Mouse (Mus musculus): ENCODE results near the gene Hmgcr. TPM values are rescaled to one million over a fixed set of nuclear protein-coding genes. Genes with fewer than 3 reads are reported as not detected.

Hmgcr gene
- polyA plus RNA-seq, 1 experiment from 2014 or later = 189 TPM

GRCm38 (mm10) chr13:96656673-96657072, 14.1 kb downstream of the Hmgcr start:
- H3K9me3 ChIP-seq (ENCODE audit: control insufficient read depth, low read length) = no peaks in the 10 kb centered on the region
- H3K9ac ChIP-seq (ENCODE audit: low read length) = no peak overlapping the region
- H3K36me3 ChIP-seq (ENCODE audit: control insufficient read depth, insufficient read depth, low read length) = peaks cover 30% of the 10 kb centered on the region
- no peaks in the 10 kb centered on the region for H3K27me3 ChIP-seq (ENCODE audit: control insufficient read depth, insufficient read depth, low read length)
- WGBS = 85% methylated on average over 1 of the region's 1 CpGs
- no peak for DNase-seq (ENCODE audit: low spot score)
- no peak for ATAC-seq (replicated peaks; ENCODE audit: low FRiP score)
- no peak overlapping the region for H3K4me2 ChIP-seq (ENCODE audit: low read depth, low read length, severe bottlenecking)
- no peak overlapping the region for H3K4me3 ChIP-seq (ENCODE audit: low read depth, low read length)
- H3K4me1 ChIP-seq (replicated peaks; ENCODE audit: control insufficient read depth, insufficient read depth, low read length) = no peaks in the 10 kb centered on the region; the same call in 1 of the 2 replicates
- no peak overlapping the region for H3K27ac ChIP-seq (ENCODE audit: low read depth, low read length)

DNA sequence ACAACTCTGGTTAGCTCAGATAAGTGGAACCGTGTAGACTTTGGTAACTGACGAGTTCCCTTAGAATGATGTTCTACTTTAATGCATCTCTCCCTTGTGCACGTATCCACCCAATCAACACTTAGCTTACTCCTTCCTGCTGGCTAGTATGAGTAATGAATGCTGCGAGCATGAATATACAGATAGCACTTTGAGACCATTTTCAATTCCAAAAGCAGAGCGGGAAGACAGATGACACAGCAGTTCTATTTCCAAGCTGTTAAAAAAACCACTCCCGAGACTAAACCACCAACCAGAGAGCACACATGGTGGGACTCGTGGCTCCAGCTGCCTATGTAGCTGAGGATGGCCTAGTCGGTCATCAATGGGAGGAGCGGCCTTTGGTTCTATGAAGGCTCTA, 17.7 kb downstream of the Hmgcr start:
- H3K4me1 ChIP-seq (replicated peaks; ENCODE audit: control insufficient read depth, insufficient read depth, low read length) = no peaks in the 10 kb centered on the region
- DNase-seq (ENCODE audit: low spot score) (no peak), ATAC-seq (replicated peaks; ENCODE audit: low FRiP score) (no peak)
- no peak overlapping the region for H3K9ac ChIP-seq (ENCODE audit: low read length)
- 91% methylated on average over 9 of the region's 9 CpGs for WGBS
- H3K27ac ChIP-seq (ENCODE audit: low read depth, low read length) = no peak overlapping the region
- H3K4me3 ChIP-seq (ENCODE audit: low read depth, low read length) = no peak overlapping the region
- H3K36me3 ChIP-seq (ENCODE audit: control insufficient read depth, insufficient read depth, low read length) = peaks cover 35% of the 10 kb centered on the region
- no peak overlapping the region for H3K4me2 ChIP-seq (ENCODE audit: low read depth, low read length, severe bottlenecking)
- H3K9me3 ChIP-seq (ENCODE audit: control insufficient read depth, low read length) = no peaks in the 10 kb centered on the region
- H3K27me3 ChIP-seq (ENCODE audit: control insufficient read depth, insufficient read depth, low read length) = no peaks in the 10 kb centered on the region

GRCm38 (mm10) chr13:96645822-96646221, 24.9 kb downstream of the Hmgcr start:
- peaks cover 6% of the 10 kb centered on the region; the same call in 1 of the 2 replicates for H3K36me3 ChIP-seq (ENCODE audit: control insufficient read depth, insufficient read depth, low read length)
- H3K27me3 ChIP-seq (ENCODE audit: control insufficient read depth, insufficient read depth, low read length) = no peaks in the 10 kb centered on the region
- H3K9ac ChIP-seq (ENCODE audit: low read length) = no peak overlapping the region
- H3K4me2 ChIP-seq (ENCODE audit: low read depth, low read length, severe bottlenecking) = no peak overlapping the region
- ATAC-seq (replicated peaks; ENCODE audit: low FRiP score) (no peak), DNase-seq (ENCODE audit: low spot score) (no peak)
- H3K27ac ChIP-seq (ENCODE audit: low read depth, low read length) = no peak overlapping the region
- 66% methylated on average over 5 of the region's 5 CpGs for WGBS
- no peaks in the 10 kb centered on the region for H3K4me1 ChIP-seq (replicated peaks; ENCODE audit: control insufficient read depth, insufficient read depth, low read length)
- H3K9me3 ChIP-seq (ENCODE audit: control insufficient read depth, low read length) = no peaks in the 10 kb centered on the region
- no peak overlapping the region for H3K4me3 ChIP-seq (ENCODE audit: low read depth, low read length)

DNA sequence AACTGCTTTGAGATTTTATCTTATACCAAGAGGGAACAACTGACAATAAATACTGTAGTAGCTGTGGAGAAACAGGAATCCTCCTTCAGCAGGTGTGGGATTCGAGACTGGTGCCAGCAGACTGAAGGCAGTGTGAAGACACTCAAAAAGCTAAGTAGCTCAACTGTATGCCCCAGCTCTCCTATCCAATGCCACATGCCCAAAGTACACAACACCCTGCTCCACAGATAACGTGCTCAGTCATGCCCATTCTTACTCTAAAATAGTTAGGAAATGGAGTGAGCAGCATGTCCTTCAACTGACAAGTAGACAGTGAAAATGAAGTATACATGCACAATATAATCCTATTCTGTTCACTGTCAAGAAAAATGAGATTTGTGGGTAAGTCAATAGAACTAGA, 26.6 kb downstream of the Hmgcr start:
- ATAC-seq (replicated peaks; ENCODE audit: low FRiP score) = no peak
- H3K27me3 ChIP-seq (ENCODE audit: control insufficient read depth, insufficient read depth, low read length) = no peaks in the 10 kb centered on the region
- H3K9me3 ChIP-seq (ENCODE audit: control insufficient read depth, low read length) = no peaks in the 10 kb centered on the region
- H3K4me1 ChIP-seq (replicated peaks; ENCODE audit: control insufficient read depth, insufficient read depth, low read length) = no peaks in the 10 kb centered on the region
- H3K36me3 ChIP-seq (ENCODE audit: control insufficient read depth, insufficient read depth, low read length) = peaks cover 5% of the 10 kb centered on the region; the same call in 1 of the 2 replicates
- no peak overlapping the region for H3K27ac ChIP-seq (ENCODE audit: low read depth, low read length)
- 81% methylated on average over 2 of the region's 2 CpGs for WGBS
- no peak overlapping the region for H3K4me3 ChIP-seq (ENCODE audit: low read depth, low read length)
- no peak overlapping the region for H3K9ac ChIP-seq (ENCODE audit: low read length)
- DNase-seq (ENCODE audit: low spot score) = no peak
- no peak overlapping the region for H3K4me2 ChIP-seq (ENCODE audit: low read depth, low read length, severe bottlenecking)

DNA sequence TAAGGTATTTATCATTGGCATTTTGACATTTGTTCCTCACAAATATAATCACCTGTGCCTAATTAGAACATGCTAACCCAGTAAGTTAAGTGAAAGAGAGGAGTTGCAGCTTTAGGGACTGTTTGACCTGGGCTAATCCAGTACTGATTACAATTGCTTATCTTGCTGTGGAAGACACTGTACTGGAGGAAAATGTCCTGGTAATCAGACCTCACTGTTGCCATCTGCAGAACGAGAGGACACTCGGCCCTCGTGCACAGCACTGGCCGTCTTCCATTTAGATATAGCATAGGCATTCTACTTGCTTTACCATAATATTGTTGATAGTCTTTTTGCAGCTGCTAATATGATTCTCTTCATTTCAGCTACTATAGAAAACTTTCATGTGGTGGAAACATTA, 40.3 kb downstream of the Hmgcr start:
- H3K36me3 ChIP-seq (ENCODE audit: control insufficient read depth, insufficient read depth, low read length) = no peaks in the 10 kb centered on the region
- 92% methylated on average over 4 of the region's 4 CpGs for WGBS
- ATAC-seq (replicated peaks; ENCODE audit: low FRiP score) = no peak

GRCm38 (mm10) chr13:96620891-96621290, 49.8 kb downstream of the Hmgcr start:
- H3K4me1 ChIP-seq (replicated peaks; ENCODE audit: control insufficient read depth, insufficient read depth, low read length) = no peaks in the 10 kb centered on the region
- H3K36me3 ChIP-seq (ENCODE audit: control insufficient read depth, insufficient read depth, low read length) = no peaks in the 10 kb centered on the region
- ATAC-seq (replicated peaks; ENCODE audit: low FRiP score) (no peak), DNase-seq (ENCODE audit: low spot score) (no peak)
- 79% methylated on average over 1 of the region's 1 CpGs for WGBS
- H3K27me3 ChIP-seq (ENCODE audit: control insufficient read depth, insufficient read depth, low read length) = no peaks in the 10 kb centered on the region
- no peak overlapping the region for H3K27ac ChIP-seq (ENCODE audit: low read depth, low read length)
- H3K9ac ChIP-seq (ENCODE audit: low read length) = no peak overlapping the region
- H3K4me2 ChIP-seq (ENCODE audit: low read depth, low read length, severe bottlenecking) = no peak overlapping the region
- no peak overlapping the region for H3K4me3 ChIP-seq (ENCODE audit: low read depth, low read length)
- H3K9me3 ChIP-seq (ENCODE audit: control insufficient read depth, low read length) = no peaks in the 10 kb centered on the region

More for the DNA sequence above, 40.3 kb downstream of the Hmgcr start:
- Histone ChIP-seq H3K9me3 (ENCODE audit: control insufficient read depth, low read length) (no peaks in the 10 kb centered on the region), H3K9ac (ENCODE audit: low read length) (no peak overlapping the region), H3K27me3 (ENCODE audit: control insufficient read depth, insufficient read depth, low read length) (no peaks in the 10 kb centered on the region), H3K4me1 (replicated peaks; ENCODE audit: control insufficient read depth, insufficient read depth, low read length) (no peaks in the 10 kb centered on the region), H3K4me2 (ENCODE audit: low read depth, low read length, severe bottlenecking) (no peak overlapping the region), H3K27ac (ENCODE audit: low read depth, low read length) (no peak overlapping the region), H3K4me3 (ENCODE audit: low read depth, low read length) (no peak overlapping the region)
- DNase-seq (ENCODE audit: low spot score) = no peak

DNA sequence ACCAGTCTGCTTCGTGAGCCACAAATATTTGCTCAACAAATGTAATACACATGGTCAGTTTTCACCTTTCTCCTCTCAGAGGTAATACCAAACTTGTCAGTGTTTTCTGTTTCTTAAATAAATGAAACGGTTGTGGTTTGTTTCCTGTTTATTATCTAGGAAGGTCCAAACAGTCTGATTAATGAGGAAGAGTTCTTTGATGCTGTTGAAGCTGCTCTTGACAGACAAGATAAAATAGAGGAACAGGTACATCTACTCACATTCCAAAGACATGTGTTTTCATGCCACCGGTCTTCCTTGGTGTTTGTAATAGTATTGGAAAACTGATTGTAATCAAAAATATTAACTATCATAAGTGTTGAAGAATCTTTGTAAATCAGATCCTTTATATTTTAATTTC, 56.1 kb downstream of the Hmgcr start:
- Histone ChIP-seq H3K27me3 (ENCODE audit: control insufficient read depth, insufficient read depth, low read length) (no peaks in the 10 kb centered on the region), H3K9ac (ENCODE audit: low read length) (no peak overlapping the region), H3K9me3 (ENCODE audit: control insufficient read depth, low read length) (no peaks in the 10 kb centered on the region), H3K27ac (ENCODE audit: low read depth, low read length) (no peak overlapping the region), H3K4me1 (replicated peaks; ENCODE audit: control insufficient read depth, insufficient read depth, low read length) (no peaks in the 10 kb centered on the region), H3K4me3 (ENCODE audit: low read depth, low read length) (no peak overlapping the region), H3K36me3 (ENCODE audit: control insufficient read depth, insufficient read depth, low read length) (no peaks in the 10 kb centered on the region), H3K4me2 (ENCODE audit: low read depth, low read length, severe bottlenecking) (no peak overlapping the region)
- DNase-seq (ENCODE audit: low spot score) (no peak), ATAC-seq (replicated peaks; ENCODE audit: low FRiP score) (no peak)
- WGBS = 93% methylated on average over 3 of the region's 3 CpGs

GRCm38 (mm10) chr13:96604242-96604641, 66.5 kb downstream of the Hmgcr start:
- Histone ChIP-seq H3K36me3 (ENCODE audit: control insufficient read depth, insufficient read depth, low read length) (no peaks in the 10 kb centered on the region), H3K9me3 (ENCODE audit: control insufficient read depth, low read length) (no peaks in the 10 kb centered on the region), H3K4me3 (ENCODE audit: low read depth, low read length) (no peak overlapping the region), H3K27me3 (ENCODE audit: control insufficient read depth, insufficient read depth, low read length) (no peaks in the 10 kb centered on the region), H3K4me2 (ENCODE audit: low read depth, low read length, severe bottlenecking) (no peak overlapping the region), H3K9ac (ENCODE audit: low read length) (no peak overlapping the region), H3K4me1 (replicated peaks; ENCODE audit: control insufficient read depth, insufficient read depth, low read length) (no peaks in the 10 kb centered on the region), H3K27ac (ENCODE audit: low read depth, low read length) (no peak overlapping the region)
- DNase-seq (ENCODE audit: low spot score) (no peak), ATAC-seq (replicated peaks; ENCODE audit: low FRiP score) (no peak)
- WGBS = 91% methylated on average over 2 of the region's 2 CpGs

- Histone ChIP-seq H3K27ac (ENCODE audit: low read depth, low read length) (no peak overlapping the region), H3K9me3 (ENCODE audit: control insufficient read depth, low read length) (no peaks in the 10 kb centered on the region), H3K27me3 (ENCODE audit: control insufficient read depth, insufficient read depth, low read length) (no peaks in the 10 kb centered on the region), H3K4me1 (replicated peaks; ENCODE audit: control insufficient read depth, insufficient read depth, low read length) (no peaks in the 10 kb centered on the region), H3K36me3 (ENCODE audit: control insufficient read depth, insufficient read depth, low read length) (no peaks in the 10 kb centered on the region), H3K4me3 (ENCODE audit: low read depth, low read length) (no peak overlapping the region), H3K4me2 (ENCODE audit: low read depth, low read length, severe bottlenecking) (no peak overlapping the region), H3K9ac (ENCODE audit: low read length) (no peak overlapping the region)
- DNase-seq (ENCODE audit: low spot score) (no peak), ATAC-seq (replicated peaks; ENCODE audit: low FRiP score) (no peak)
- 92% methylated on average over 9 of the region's 9 CpGs for whole genome bisulfite sequencing
These were observed 71.6 kb downstream of the Hmgcr start for GRCm38 (mm10) chr13:96599182-96599581.
